Mouse (Mus musculus) erythroblast, embryonic 14.5 days (primary cell): ENCODE measurements around the gene Cideb. TPM values are rescaled to one million over a fixed set of nuclear protein-coding genes. Genes with fewer than 3 reads are reported as not detected.

Source experiments
- H3K27me3 ChIP-seq: 2 replicates; pipeline ENCODE4 v1.6.1; 2012; ENCODE audit warnings: inconsistent platforms; ENCODE audit not compliant: control insufficient read depth
- H3K36me3 ChIP-seq: 2 replicates; pipeline ENCODE4 v1.6.1; 2012; ENCODE audit warnings: mild to moderate bottlenecking, inconsistent platforms; ENCODE audit not compliant: control insufficient read depth
- H3K4me1 ChIP-seq: 2 replicates; pipeline ENCODE4 v1.6.1; 2012; ENCODE audit warnings: inconsistent platforms; ENCODE audit not compliant: control insufficient read depth
- H3K4me3 ChIP-seq: replicated peaks from 2 replicates; pipeline ENCODE3; 2012; ENCODE audit warnings: moderate library complexity, mild to moderate bottlenecking, inconsistent platforms
- H3K9me3 ChIP-seq: 2 replicates; pipeline ENCODE4 v1.6.1; 2012; ENCODE audit warnings: low read length, inconsistent platforms, mixed read lengths; ENCODE audit not compliant: control insufficient read depth
- GATA1 ChIP-seq: IDR thresholded peaks from 2 replicates; pipeline ENCODE4 v1.6.1; 2012; ENCODE audit warnings: low read length, inconsistent platforms, mixed read lengths
- TAL1 ChIP-seq: IDR thresholded peaks from 3 replicates; pipeline ENCODE4 v1.6.1; 2012; ENCODE audit warnings: low read length, inconsistent platforms, mixed read lengths
- polyA plus RNA-seq: library from polyadenylated mRNA; stranded (reverse); fragments of >175 nt; gene quantifications from 2 replicates; pipeline ENCODE4 v1.2.3, GENCODE M21; 2012

Cideb gene
- polyA plus RNA-seq, 1 experiment: 0.08 TPM

GRCm38 (mm10) chr14:55721076-55721475 lies 37.2 kb downstream of the Cideb start:
- Histone ChIP-seq H3K27me3 (no peaks in the 10 kb centered on the region), H3K9me3 (no peaks in the 10 kb centered on the region), H3K4me3 (peak overlapping the region; percentile 76), H3K36me3 (peaks cover 30% of the 10 kb centered on the region), H3K4me1 (peaks cover 40% of the 10 kb centered on the region)
- TF ChIP-seq TAL1 (no peak), GATA1 (no peak)

GRCm38 (mm10) chr14:55720666-55721065 lies 37.6 kb downstream of the Cideb start:
- Histone ChIP-seq H3K36me3 (peaks cover 31% of the 10 kb centered on the region), H3K4me3 (no peak overlapping the region), H3K4me1 (peaks cover 40% of the 10 kb centered on the region), H3K27me3 (no peaks in the 10 kb centered on the region), H3K9me3 (no peaks in the 10 kb centered on the region)
- TF ChIP-seq TAL1 (no peak), GATA1 (no peak)

- Histone ChIP-seq H3K36me3 (peaks cover 31% of the 10 kb centered on the region), H3K4me1 (peaks cover 40% of the 10 kb centered on the region)
Observed at GRCm38 (mm10) chr14:55719737-55720136, 38.5 kb downstream of the Cideb start.

GRCm38 (mm10) chr14:55716884-55717283 lies 41.4 kb downstream of the Cideb start:
- H3K27me3 ChIP-seq: peaks cover 9% of the 10 kb centered on the region
- no peak overlapping the region for H3K4me3 ChIP-seq
- peaks cover 25% of the 10 kb centered on the region for H3K4me1 ChIP-seq
- peaks cover 31% of the 10 kb centered on the region for H3K36me3 ChIP-seq
- TF ChIP-seq TAL1: no peak
- TF ChIP-seq GATA1: no peak
- no peaks in the 10 kb centered on the region for H3K9me3 ChIP-seq

More at GRCm38 (mm10) chr14:55719737-55720136, 38.5 kb downstream of the Cideb start:
- Histone ChIP-seq H3K4me3 (no peak overlapping the region), H3K9me3 (no peaks in the 10 kb centered on the region), H3K27me3 (no peaks in the 10 kb centered on the region)
- no peak for TF ChIP-seq TAL1
- no peak for TF ChIP-seq GATA1

- H3K27me3 ChIP-seq: peaks cover 9% of the 10 kb centered on the region
- H3K4me3 ChIP-seq: no peak overlapping the region
- H3K36me3 ChIP-seq: peaks cover 31% of the 10 kb centered on the region
- TF ChIP-seq TAL1 (no peak), GATA1 (no peak)
- no peaks in the 10 kb centered on the region for H3K9me3 ChIP-seq
- H3K4me1 ChIP-seq: peaks cover 22% of the 10 kb centered on the region
Observed at GRCm38 (mm10) chr14:55716271-55716670, 42.0 kb downstream of the Cideb start.

GRCm38 (mm10) chr14:55714893-55715292 lies 43.4 kb downstream of the Cideb start:
- no peaks in the 10 kb centered on the region for H3K9me3 ChIP-seq
- peaks cover 31% of the 10 kb centered on the region for H3K36me3 ChIP-seq
- H3K4me1 ChIP-seq: peaks cover 20% of the 10 kb centered on the region
- no peak for TF ChIP-seq TAL1
- no peak for TF ChIP-seq GATA1
- peaks cover 9% of the 10 kb centered on the region for H3K27me3 ChIP-seq
- H3K4me3 ChIP-seq: no peak overlapping the region

- TF ChIP-seq TAL1 (no peak), GATA1 (no peak)
Observed at GRCm38 (mm10) chr14:55713729-55714122, 44.5 kb downstream of the Cideb start, which contains the start of gene Tgm1. Gene Tgm1 (minus strand): TSS chr14:55713926.

GRCm38 (mm10) chr14:55713007-55713728 lies 45.1 kb downstream of the Cideb start:
- H3K9me3 ChIP-seq: no peaks in the 10 kb centered on the region
- peaks cover 9% of the 10 kb centered on the region for H3K27me3 ChIP-seq
- peaks cover 20% of the 10 kb centered on the region for H3K4me1 ChIP-seq
- peak overlapping the region; percentile 25 for H3K4me3 ChIP-seq
- TF ChIP-seq TAL1 (no peak), GATA1 (no peak)
- peaks cover 16% of the 10 kb centered on the region for H3K36me3 ChIP-seq

More at GRCm38 (mm10) chr14:55713729-55714122, 44.5 kb downstream of the Cideb start, which contains the start of gene Tgm1:
- peaks cover 21% of the 10 kb centered on the region for H3K36me3 ChIP-seq
- peak within 1 kb of the TSS; percentile 25 for H3K4me3 ChIP-seq
- H3K4me1 ChIP-seq: peaks cover 18% of the 10 kb centered on the region
- H3K9me3 ChIP-seq: no peaks in the 10 kb centered on the region
- peaks cover 9% of the 10 kb centered on the region for H3K27me3 ChIP-seq

GRCm38 (mm10) chr14:55711786-55712185 lies 46.5 kb downstream of the Cideb start:
- no peak for TF ChIP-seq TAL1
- no peak for TF ChIP-seq GATA1
- Histone ChIP-seq H3K9me3 (no peaks in the 10 kb centered on the region), H3K4me3 (no peak overlapping the region), H3K36me3 (peaks cover 5% of the 10 kb centered on the region), H3K4me1 (peaks cover 30% of the 10 kb centered on the region), H3K27me3 (peaks cover 9% of the 10 kb centered on the region)
